Mouse (Mus musculus): ENCODE data around the gene Chrnb1.

The Chrnb1 gene

GRCm38 (mm10) chr11:69804652-69804940 lies 8.9 kb upstream of the Chrnb1 start:
- DNase-seq (ENCODE audit: low read depth, low spot score) = no peak

- peak; percentile 74 for DNase-seq (ENCODE audit: low read depth, low spot score)
Observed at GRCm38 (mm10) chr11:69803786-69804651, 8.3 kb upstream of the Chrnb1 start.

GRCm38 (mm10) chr11:69803328-69803727 lies 7.6 kb upstream of the Chrnb1 start:
- no peak for DNase-seq (ENCODE audit: low read depth, low spot score)

- peak; percentile 41 for DNase-seq (ENCODE audit: low read depth, low spot score)
Observed at GRCm38 (mm10) chr11:69802648-69803105, 6.9 kb upstream of the Chrnb1 start.

- DNase-seq (ENCODE audit: low read depth, low spot score) = no peak
Observed at GRCm38 (mm10) chr11:69801379-69801977, 5.7 kb upstream of the Chrnb1 start, which contains the start of gene Fgf11. Fgf11 (minus strand) TSS chr11:69801857.

GRCm38 (mm10) chr11:69800392-69801197 lies 4.9 kb upstream of the Chrnb1 start:
- peak; percentile 84 for DNase-seq (ENCODE audit: low read depth, low spot score)

GRCm38 (mm10) chr11:69800138-69800391 lies 4.3 kb upstream of the Chrnb1 start:
- no peak for DNase-seq (ENCODE audit: low read depth, low spot score)

GRCm38 (mm10) chr11:69799394-69800137 lies 3.8 kb upstream of the Chrnb1 start:
- DNase-seq (ENCODE audit: low read depth, low spot score) = peak; percentile 50

- no peak for DNase-seq (ENCODE audit: low read depth, low spot score)
Observed at GRCm38 (mm10) chr11:69797924-69798323, 2.2 kb upstream of the Chrnb1 start.

GRCm38 (mm10) chr11:69795983-69796435 lies 266 bp upstream of the Chrnb1 start:
- no peak for DNase-seq (ENCODE audit: low read depth, low spot score)

GRCm38 (mm10) chr11:69793429-69793828 lies 2.3 kb downstream of the Chrnb1 start:
- DNase-seq (ENCODE audit: low read depth, low spot score) = no peak

- DNase-seq (ENCODE audit: low read depth, low spot score) = no peak
Observed at GRCm38 (mm10) chr11:69791420-69791819, 4.3 kb downstream of the Chrnb1 start.

GRCm38 (mm10) chr11:69789431-69789830 lies 6.3 kb downstream of the Chrnb1 start:
- no peak for DNase-seq (ENCODE audit: low read depth, low spot score)

GRCm38 (mm10) chr11:69787306-69787705 lies 8.4 kb downstream of the Chrnb1 start:
- DNase-seq (ENCODE audit: low read depth, low spot score) = no peak

- DNase-seq (ENCODE audit: low read depth, low spot score) = no peak
Observed at GRCm38 (mm10) chr11:69784793-69785272, 10.9 kb downstream of the Chrnb1 start.

GRCm38 (mm10) chr11:69781828-69782227 lies 13.9 kb downstream of the Chrnb1 start:
- DNase-seq (ENCODE audit: low read depth, low spot score) = no peak

- no peak for DNase-seq (ENCODE audit: low read depth, low spot score)
Observed at GRCm38 (mm10) chr11:69778985-69779384, 16.8 kb downstream of the Chrnb1 start.

GRCm38 (mm10) chr11:69778258-69778982 lies 17.3 kb downstream of the Chrnb1 start:
- DNase-seq (ENCODE audit: low read depth, low spot score) = no peak

- no peak for DNase-seq (ENCODE audit: low read depth, low spot score)
Observed at GRCm38 (mm10) chr11:69777504-69778257, 18.1 kb downstream of the Chrnb1 start.

- DNase-seq (ENCODE audit: low read depth, low spot score) = no peak
Observed at GRCm38 (mm10) chr11:69776488-69776887, 19.3 kb downstream of the Chrnb1 start.

All from mesoderm, embryonic 11.5 days (tissue).